Mouse (Mus musculus) cerebellum, adult 2 months (tissue): ENCODE results near the gene Comtd1.

Experiments
- CTCF ChIP-seq: fragments of 200-500 bp; IDR thresholded peaks from 2 replicates; pipeline ENCODE4 v1.5.1; 2011; ENCODE audit warnings: low read depth, mild to moderate bottlenecking, control low read depth, low read length, moderate library complexity, borderline replicate concordance; ENCODE audit not compliant: insufficient read depth
- POLR2A ChIP-seq: fragments of 200-500 bp; IDR thresholded peaks from 2 replicates; pipeline ENCODE4 v1.6.1; 2011; ENCODE audit warnings: low read length, control low read depth, borderline replicate concordance; ENCODE audit not compliant: insufficient read depth

DNA sequence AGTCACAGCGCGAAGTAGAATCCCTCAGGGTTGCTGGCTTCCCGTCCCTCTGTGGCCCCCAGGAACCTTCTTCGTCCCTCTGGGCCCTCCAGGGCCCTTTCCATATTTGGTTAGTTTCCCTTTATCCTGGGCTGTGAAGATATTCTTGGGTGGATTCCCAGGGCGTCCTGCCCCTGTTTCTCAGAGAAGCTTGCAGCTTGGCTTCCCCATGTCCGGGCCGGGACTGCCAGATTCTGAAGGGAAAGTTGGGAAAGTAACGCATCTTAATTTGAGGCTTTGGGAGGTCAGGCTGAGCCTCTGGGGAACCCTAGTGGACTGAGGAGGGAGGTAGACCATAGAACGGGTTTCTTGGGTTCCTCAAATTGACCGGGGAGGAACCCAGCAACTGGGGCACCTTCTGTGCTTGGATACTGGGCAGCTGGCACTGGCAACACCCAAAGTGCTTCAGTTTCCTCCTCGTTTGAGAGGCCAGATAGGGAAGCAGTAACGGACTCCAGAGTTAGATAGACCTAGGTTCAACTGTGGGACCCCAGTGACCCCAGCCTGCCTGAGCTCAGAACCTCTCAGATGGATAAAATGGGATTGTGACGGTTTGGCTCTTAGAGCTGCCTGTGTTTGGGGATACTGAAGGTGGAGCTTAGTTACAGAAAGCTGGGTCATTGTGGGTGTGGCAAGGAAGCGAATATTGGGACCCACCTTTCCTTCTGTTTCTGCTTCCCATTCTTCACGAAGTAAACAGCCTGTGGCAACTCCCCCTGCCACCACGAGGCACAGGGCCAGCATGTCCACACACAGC, 3.4 kb upstream of the Comtd1 start:
- TF ChIP-seq POLR2A: no peak
- TF ChIP-seq CTCF: no peak
